Mouse (Mus musculus) adipocyte (in vitro differentiated cells): ENCODE measurements at regions not wholly inside any gene's neighbourhood (a gene's known extent, or its start where the extent isn't known, plus 50 kb on each side); places are given as distances from the start of the nearest gene placed in this dataset.
A peak's percentile ranks its signal among the peaks of the same experiment; 100 is the strongest.
"Not testable (repeated sequence)": the region's sequence is repeated elsewhere in the genome, so short reads cannot be mapped to it uniquely, and the experiment has no call there.

Experiments used
- DNase-seq: peaks from one replicate; pipeline ENCODE4 v3.0.0-alpha.2; 2016; ENCODE audit warnings: low spot score

GRCm38 (mm10) chr6:59102090-59102489, 77.7 kb upstream of the Fam13a start:
- DNase-seq, result no peak

GRCm38 (mm10) chr6:59103936-59104335, 79.6 kb upstream of the Fam13a start:
- DNase-seq, result no peak

- no peak for DNase-seq
These were observed 80.1 kb upstream of the Fam13a start for GRCm38 (mm10) chr6:59104496-59104895.

- DNase-seq, result no peak
These were observed 83.8 kb upstream of the Fam13a start for GRCm38 (mm10) chr6:59108102-59108501.

- peak; percentile 93 for DNase-seq
These were observed 76.3 kb upstream of the Tigd2 start for GRCm38 (mm10) chr6:59132410-59132809.

- not testable (repeated sequence) for DNase-seq
These were observed 74.9 kb upstream of the Tigd2 start for GRCm38 (mm10) chr6:59133800-59134199.

GRCm38 (mm10) chr6:59139702-59140101, 69.0 kb upstream of the Tigd2 start:
- no peak for DNase-seq

GRCm38 (mm10) chr6:59142050-59142449, 66.6 kb upstream of the Tigd2 start:
- no peak for DNase-seq

- peak; percentile 63 for DNase-seq
These were observed 61.2 kb upstream of the Tigd2 start for GRCm38 (mm10) chr6:59147421-59147820.

- DNase-seq, result no peak
These were observed 53.0 kb upstream of the Tigd2 start for GRCm38 (mm10) chr6:59155636-59156035.
